Mouse (Mus musculus) adrenal gland, postnatal 25 days (tissue): ENCODE results near the gene Unc5c. TPM values are rescaled to one million over a fixed set of nuclear protein-coding genes. Genes with fewer than 3 reads are reported as not detected.

Experiments used
- DNase-seq: peaks from one replicate; pipeline ENCODE4 v3.0.0; 2021; ENCODE audit warnings: mixed read lengths
- total RNA-seq: library from RNA; stranded (reverse); gene quantifications from 2 replicates; pipeline ENCODE4 v1.2.3, GENCODE M21; 2021

The Unc5c gene
- total RNA-seq, 1 experiment from 2014 or later, result 5.9 TPM

GRCm38 (mm10) chr3:141511253-141512038, 46.4 kb downstream of the Unc5c start:
- DNase-seq, result no peak

GRCm38 (mm10) chr3:141528751-141529150, 63.7 kb downstream of the Unc5c start:
- no peak for DNase-seq

GRCm38 (mm10) chr3:141529599-141529998, 64.6 kb downstream of the Unc5c start:
- no peak for DNase-seq

- no peak for DNase-seq
These were observed 68.8 kb downstream of the Unc5c start for GRCm38 (mm10) chr3:141533861-141534260.

- DNase-seq, result no peak
These were observed 71.8 kb downstream of the Unc5c start for GRCm38 (mm10) chr3:141536857-141537256.

DNA sequence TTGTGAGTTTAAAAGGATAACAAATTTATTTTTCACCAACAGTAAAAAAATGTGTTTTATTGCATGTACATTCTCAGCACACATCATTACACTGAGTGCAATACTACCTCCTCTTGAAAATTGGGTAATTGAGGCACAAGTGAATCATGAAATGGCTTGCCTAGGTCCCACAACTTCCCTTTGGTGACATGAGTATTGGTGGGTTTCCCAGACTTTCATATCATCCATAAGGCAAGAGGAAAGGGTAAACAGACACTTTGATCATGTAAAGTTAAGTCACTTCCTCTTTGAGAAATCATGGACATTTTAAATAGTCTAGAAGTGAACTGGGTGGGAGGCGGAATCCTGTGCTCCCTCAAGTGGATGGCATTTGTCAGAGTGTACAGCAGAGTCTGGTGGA, 73.1 kb downstream of the Unc5c start:
- DNase-seq, result no peak

GRCm38 (mm10) chr3:141540749-141541148, 75.7 kb downstream of the Unc5c start:
- DNase-seq, result no peak

DNA sequence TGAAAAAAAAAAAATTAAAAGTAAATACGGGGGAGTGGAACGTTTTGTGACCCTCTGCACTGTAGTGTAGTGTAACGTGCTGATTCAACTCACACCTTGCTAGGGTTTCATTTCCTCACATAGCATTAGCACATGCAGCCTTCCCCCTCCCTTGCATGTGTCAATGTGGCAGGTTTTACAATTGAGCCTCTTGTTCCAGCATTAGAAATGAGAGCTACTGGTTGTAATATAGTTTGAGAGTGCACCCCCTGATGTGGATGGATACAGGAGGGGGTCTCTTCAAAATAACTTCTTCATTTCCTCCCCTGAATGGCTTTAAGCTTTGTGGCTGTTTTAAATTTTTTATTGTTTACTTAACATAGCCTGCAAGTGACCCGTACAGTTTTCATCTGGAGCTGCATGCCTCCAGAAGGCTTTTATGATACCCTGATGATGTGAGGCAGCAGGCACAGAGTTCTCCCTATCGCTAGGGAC, 82.4 kb downstream of the Unc5c start:
- no peak for DNase-seq

DNA sequence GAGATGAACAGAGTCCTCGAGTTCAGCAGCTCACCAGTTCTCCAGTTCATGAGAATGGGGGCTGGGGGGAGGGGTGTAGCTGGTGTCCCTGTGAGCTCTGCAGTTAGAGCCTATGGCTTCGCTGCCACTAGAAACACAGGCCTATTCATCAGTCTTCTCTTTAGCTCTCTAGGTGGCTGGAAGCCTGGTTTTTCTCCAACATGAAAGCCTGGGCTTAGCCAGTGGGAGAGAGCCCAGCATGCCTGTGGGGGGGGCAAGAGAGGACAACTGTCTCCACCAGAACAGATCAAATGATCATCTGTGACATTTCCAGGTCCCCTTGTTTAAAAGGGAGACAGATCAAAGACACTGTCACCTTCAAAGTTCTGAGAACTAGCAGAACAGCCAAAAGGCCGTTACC, 84.6 kb downstream of the Unc5c start:
- no peak for DNase-seq

- DNase-seq, result no peak
These were observed 87.9 kb downstream of the Unc5c start for GRCm38 (mm10) chr3:141552960-141553359.

DNA sequence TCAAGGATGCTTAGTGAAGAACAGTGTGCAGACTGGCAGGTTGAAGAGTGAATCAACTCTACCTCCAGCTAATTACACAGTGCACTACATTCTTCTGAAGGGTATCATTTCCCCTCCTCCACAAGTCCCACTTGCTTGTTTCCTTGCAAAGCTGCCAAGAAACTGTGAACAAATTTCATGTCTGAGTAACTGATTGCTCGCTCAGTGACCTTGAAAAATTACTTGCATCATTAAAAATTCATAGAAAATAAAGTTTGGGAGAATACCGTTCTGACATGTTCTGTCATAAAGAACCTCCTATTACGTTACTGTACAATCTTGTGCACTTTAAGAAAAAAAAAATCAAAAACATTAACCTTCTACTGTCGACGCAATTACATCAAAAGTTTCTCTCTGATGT, 92.1 kb downstream of the Unc5c start:
- DNase-seq, result no peak

DNA sequence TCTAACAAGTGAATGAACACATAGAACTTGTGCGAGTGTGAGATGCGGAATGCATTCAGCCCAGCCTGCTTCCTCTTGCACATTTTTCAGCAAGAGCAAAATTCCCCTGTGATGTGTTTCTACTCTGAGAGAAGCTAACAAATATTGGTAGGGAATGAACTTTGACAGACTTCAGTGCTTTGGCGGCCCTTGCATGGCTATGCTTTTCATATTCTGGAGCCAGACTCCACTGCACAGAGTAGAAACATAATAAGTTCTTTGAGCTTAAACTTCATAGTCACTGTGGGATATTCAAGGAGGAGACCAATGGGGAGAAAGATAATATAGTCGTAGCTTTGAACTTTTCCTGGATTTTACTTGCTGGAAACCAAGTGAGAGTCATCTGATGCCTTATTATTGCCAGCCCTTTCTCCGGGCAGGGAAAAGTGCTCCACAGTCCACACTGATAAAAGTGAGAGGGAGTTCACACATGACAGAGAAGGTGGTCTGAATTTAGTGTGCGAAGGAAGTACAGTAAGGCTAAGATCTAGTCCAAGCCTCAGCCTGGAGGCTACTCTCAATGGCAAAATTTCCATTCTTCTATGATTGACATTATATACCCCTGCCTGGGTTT, 110.2 kb downstream of the Unc5c start:
- DNase-seq, result no peak

- DNase-seq, result no peak
These were observed 112.4 kb downstream of the Unc5c start for GRCm38 (mm10) chr3:141577382-141577781.

DNA sequence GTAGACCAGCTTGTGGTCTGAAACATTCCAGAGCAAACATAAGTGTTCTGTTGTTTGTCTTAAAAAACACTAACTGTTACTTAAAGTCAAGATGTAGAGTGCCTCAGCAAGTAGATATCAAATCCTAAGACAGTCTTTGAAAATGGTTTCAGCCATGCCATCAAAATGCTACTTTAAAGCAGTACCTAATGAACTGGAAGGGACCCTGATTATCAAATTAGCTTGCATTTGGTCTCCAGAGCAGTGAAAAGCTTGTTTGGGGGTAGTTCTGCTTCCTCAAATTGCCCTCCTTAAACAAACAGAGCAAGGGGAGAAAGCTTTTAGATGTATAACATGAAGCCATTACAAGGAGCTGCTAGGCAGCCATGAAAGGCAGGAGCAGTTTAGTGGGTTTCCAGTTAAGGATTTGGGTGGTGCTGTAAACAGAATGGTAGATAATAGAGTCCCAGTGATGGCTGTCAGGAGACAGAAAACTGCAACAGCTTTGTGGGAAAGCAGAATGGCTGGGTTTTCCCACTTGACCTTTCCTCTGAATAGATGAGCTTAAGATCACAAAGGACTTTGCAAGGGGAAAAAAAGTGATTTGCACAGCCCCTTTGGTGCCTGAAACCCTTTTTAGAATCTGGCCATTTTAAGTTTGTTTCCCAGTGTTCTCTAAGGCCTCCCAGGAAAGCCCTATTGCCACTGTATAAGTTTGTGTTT, 116.3 kb downstream of the Unc5c start:
- DNase-seq, result no peak

DNA sequence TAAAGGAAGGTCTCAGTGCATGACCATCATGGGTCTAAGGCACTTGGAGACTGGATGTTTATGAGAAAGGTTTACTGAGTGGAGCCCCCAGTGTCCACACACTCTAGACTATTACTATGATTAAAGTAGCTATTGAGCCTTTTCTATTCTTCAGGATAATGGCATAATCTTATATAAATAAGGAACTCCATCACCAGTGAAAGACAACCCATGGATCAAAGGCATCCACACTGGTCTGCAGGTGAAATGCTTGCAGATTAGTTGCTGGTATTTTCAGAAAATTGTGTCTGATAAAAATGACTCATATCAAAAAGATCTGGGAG, 116.8 kb downstream of the Unc5c start:
- no peak for DNase-seq

DNA sequence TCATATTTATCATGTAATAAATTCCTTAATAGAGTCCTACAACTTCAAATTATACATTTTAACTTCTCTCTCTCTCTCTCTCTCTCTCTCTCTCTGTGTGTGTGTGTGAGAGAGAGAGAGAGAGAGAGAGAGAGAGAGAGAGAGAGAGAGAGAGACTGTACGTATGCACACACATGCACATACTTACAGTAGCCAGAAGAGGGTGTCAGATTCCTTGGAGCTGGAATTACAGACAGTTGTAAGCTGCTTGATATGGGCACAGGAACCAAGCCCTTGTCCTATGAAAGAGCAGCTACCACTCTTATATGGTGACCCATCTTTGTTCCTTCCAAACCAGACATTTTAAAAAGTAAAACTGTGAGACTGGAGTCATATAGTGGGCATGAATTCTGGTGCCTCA, 118.2 kb downstream of the Unc5c start:
- DNase-seq, result no peak

GRCm38 (mm10) chr3:141589392-141590012, 124.5 kb downstream of the Unc5c start:
- DNase-seq, result no peak

DNA sequence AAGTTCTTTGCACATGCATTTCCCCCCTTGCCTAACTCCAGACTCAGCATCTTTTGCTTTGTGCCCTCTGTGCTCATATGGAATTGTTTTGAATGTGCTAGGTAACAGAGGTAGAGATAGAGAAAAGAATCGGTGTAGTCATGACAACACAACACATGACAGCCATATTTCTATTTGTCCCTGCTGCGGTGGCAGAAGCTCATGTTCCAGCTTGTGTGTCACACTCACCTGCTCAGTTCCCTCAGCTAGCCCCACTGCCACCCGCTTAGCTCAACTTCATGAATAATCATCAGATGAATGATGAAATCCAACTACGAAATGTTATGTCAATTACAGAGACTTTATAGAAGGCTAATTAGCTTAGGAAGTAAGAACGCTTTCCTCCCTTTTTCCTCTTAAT, 128.2 kb downstream of the Unc5c start:
- DNase-seq, result no peak

DNA sequence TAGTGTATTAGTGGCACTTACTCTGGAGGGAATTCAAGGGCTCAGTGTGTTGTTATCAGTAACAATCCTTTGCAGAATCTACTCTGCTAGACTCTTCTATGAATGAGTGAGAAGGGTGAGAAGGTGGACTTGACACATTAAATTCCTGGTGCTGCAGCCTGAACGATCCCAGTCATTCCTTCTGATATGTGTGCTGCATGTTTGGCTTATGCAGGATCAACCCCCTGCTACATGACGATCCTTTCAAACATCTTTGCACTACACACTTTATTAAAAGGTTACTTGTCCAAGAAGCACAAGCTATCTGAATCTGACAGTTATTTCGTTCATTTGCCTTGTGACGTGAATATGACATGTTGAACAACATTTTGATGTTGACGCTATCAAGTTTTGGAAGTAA, 129.1 kb downstream of the Unc5c start:
- no peak for DNase-seq

DNA sequence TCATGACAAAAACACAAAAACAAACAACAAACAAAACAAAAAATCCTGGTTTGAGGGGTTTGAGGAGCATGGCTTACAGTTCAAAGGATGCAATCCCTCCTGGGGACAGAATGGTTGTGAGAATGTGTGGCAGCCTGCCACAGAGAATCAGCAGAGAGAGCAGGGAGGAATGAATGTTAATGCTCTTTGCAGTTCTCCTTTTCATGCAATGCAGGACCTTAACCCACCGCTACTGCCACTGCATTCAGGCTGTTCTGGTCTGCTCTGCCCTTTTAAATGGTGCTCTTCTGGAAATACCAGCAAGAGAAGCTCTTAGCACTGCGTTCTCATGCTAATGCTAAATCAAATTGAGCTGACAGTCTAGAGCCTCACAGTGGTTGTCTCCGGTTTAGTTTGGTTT, 130.1 kb downstream of the Unc5c start:
- DNase-seq, result no peak

DNA sequence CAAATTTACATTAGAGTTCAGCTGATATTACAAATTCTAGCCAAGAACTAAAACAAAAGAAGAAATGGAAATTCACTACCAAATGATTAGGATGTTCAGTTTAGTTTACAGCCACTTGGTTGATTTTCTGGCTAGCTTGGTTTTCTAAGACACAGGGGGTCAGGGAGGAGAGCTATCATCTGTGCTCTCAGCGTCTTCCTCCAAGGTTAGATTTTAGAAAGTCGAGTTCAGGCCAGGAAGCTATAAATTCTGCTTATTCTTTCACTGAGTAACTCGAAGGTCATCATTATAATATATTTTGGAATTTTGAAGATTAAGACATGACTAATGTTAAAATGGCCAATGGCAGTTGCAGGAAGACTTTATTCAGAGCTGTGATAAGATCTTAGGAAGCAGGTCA, 131.4 kb downstream of the Unc5c start:
- DNase-seq, result no peak

- DNase-seq, result no peak
These were observed 131.9 kb downstream of the Unc5c start for GRCm38 (mm10) chr3:141596881-141597280.

- DNase-seq, result no peak
These were observed 133.0 kb downstream of the Unc5c start for GRCm38 (mm10) chr3:141597974-141598373.
